Mouse (Mus musculus): ENCODE data around the gene Fat3.

Fat3 gene

DNA sequence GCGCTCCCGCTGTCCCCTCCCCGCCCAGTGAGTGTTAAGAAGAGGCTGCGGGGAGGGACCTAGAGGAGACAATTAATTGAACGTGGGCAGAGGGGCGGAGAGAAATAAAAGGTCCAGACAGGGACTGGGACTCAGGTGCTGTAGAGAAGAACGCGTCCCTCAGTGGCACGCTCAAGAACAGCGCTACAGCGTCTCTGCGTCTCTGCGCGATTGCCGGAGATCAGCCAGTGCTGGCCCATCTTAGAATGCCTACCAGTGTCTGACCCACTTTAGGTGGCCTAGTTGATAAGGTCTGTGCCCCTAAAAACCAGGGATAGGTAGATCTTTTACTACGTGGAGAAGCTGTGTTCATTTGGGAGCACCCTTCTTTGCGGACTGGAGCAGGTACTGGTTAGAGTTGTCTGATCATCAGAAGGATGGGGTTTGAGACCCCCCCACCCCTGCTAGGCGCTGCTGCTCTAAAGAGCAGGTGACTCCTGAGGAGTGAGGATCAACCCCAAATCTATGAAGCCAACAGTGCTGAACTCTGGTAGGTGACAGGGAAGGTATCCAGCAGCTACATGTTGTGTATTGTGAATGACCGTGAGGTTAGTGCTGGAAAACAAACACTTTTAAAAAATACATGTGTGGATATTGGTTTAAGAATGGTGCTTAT is 626.5 kb downstream of the Fat3 start, which contains the start of gene Mtnr1b:
Gene Mtnr1b (minus strand): TSS at position 51 of the 655 bp plus-strand sequence.
- no peak for DNase-seq (ENCODE audit: low spot score in 2 of 2)

DNA sequence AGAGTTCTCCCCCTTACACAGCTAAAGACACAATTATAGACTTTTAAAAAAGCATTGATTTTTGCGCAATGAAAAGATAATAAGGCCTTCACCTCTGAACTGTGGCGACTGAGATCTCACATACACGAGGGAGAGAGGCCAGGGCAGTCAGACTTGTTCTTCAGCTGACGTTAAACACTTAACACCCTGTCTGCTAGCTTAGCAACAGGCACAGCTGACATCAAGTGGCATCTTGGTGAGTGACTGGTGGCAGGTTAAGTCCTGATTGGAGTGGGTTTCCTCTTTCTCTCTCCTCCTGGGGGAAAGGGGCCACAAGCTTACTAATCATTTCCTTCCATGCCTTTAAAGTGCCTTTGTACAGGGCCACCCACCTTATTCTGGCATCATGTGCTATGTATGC is 631.1 kb downstream of the Fat3 start:
- no peak for DNase-seq (ENCODE audit: low spot score in 2 of 2)

DNA sequence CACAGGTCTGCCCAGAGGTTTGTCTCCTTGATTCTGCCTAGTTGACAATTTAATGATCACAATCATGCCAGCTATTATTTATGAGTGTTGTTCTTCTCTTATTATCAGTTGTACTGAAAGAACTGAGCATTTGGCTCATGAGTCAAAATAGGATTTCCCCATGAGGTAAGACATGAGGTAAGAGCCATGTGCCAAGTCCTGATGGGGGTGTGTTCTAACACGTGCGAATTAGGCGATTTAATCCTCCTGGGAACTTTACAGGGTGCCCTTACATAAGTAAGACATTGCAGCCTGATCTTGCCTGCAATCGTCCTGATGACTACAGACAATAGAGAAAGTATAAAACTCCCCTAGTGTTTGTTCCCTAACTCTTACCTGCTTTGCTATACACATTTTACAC is 631.6 kb downstream of the Fat3 start:
- DNase-seq (ENCODE audit: low spot score in 2 of 2): no peak

DNA sequence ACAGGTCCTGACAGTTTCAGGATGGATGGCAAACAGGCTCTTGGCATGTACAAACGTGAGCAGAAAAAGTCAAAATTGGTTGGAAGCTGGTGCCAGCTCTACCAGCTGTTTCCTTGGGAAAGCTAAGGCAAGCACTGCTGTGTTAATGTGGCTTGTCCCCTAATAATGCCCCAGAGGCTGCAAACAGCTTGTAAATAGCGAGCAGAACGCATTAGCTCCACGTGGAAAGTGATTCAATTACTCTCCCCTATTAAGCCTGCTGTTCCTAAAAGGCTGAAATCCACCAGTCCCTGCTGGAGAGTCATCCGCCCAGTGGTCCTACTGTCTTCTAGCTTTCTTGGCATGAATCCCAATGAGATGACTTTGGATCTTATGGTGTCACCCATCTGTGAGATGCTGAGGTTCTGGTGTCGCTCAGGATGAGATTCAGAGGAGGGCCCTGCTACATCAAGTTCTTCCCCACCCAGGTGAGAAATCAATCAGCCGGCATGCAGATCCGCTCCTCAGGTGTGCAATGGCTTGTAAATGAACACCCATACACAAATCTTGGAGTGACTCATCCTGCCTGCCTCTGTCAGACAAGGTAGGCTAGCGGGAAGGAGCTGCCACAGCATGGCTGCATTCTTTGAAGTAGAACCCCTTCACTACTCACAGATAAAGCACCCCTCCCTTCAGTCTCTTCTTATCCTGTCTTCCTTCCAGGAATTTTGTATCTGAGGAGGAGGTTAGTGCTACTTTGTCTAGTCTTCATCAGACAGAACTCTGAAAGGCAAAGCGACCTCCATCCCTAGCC is 634.6 kb downstream of the Fat3 start:
- DNase-seq (ENCODE audit: low spot score in 2 of 2): no peak

DNA sequence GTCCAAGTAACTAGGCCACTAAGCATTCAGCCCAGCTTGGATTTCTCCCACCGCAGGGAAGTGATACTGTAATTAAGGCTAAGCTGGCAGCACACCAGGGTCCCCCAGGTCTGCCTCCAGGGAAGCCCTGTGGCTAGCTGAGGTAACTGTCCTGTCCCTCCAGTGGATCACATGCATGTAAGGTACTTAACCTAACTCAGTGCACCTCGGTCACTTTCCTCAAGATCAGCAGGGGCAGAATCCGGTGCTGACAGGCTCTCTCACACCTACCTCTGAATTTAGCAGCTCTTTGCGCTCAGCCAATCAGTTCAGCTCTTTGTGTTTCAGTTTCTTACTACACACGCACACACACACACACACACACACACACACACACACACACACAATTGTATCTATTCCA is 639.7 kb downstream of the Fat3 start:
- no peak for DNase-seq (ENCODE audit: low spot score in 2 of 2)

All from natural killer cell, adult 2 months (primary cell).